Mouse (Mus musculus): ENCODE data around the gene Cenph. TPM values are rescaled to one million over a fixed set of nuclear protein-coding genes. Genes with fewer than 3 reads are reported as not detected.

Gene Cenph
- polyA plus RNA-seq, 1 experiment from 2014 or later: 16.7 TPM

GRCm38 (mm10) chr13:100787316-100788010 is 11.8 kb upstream of the Cenph start:
- 77% methylated on average over 6 of the region's 6 CpGs for WGBS
- Histone ChIP-seq H3K9ac (ENCODE audit: low read length) (no peak overlapping the region), H3K4me2 (ENCODE audit: low read depth, low read length) (no peak overlapping the region), H3K36me3 (ENCODE audit: control insufficient read depth, insufficient read depth) (peaks cover 4% of the 10 kb centered on the region; the same call in 1 of the 2 replicates), H3K4me3 (ENCODE audit: low read length) (no peak overlapping the region), H3K27me3 (ENCODE audit: control insufficient read depth, insufficient read depth, low read length) (no peaks in the 10 kb centered on the region), H3K4me1 (ENCODE audit: control insufficient read depth, insufficient read depth, low read length) (peaks cover 24% of the 10 kb centered on the region), H3K27ac (ENCODE audit: low read length) (no peak overlapping the region), H3K9me3 (replicated peaks; ENCODE audit: control insufficient read depth, low read length) (no peaks in the 10 kb centered on the region)
- ATAC-seq (replicated peaks; ENCODE audit: extremely low read depth, insufficient read depth, low FRiP score): no peak

- peak within 1 kb of the TSS; percentile 91 for H3K9ac ChIP-seq (ENCODE audit: low read length)
- peak within 1 kb of the TSS; percentile 95 for H3K4me3 ChIP-seq (ENCODE audit: low read length)
- H3K27me3 ChIP-seq (ENCODE audit: control insufficient read depth, insufficient read depth, low read length): no peaks in the 10 kb centered on the region
- ATAC-seq (replicated peaks; ENCODE audit: extremely low read depth, insufficient read depth, low FRiP score): peak; percentile 98
- peaks cover 7% of the 10 kb centered on the region for H3K36me3 ChIP-seq (ENCODE audit: control insufficient read depth, insufficient read depth)
- under 1% methylated on average over 35 of the region's 35 CpGs for WGBS
- peak within 1 kb of the TSS; percentile 94 for H3K4me2 ChIP-seq (ENCODE audit: low read depth, low read length)
- H3K4me1 ChIP-seq (ENCODE audit: control insufficient read depth, insufficient read depth, low read length): peaks cover 24% of the 10 kb centered on the region
- no peaks in the 10 kb centered on the region for H3K9me3 ChIP-seq (replicated peaks; ENCODE audit: control insufficient read depth, low read length)
- H3K27ac ChIP-seq (ENCODE audit: low read length): peak within 1 kb of the TSS; percentile 75
Measured at GRCm38 (mm10) chr13:100786414-100786867, 10.7 kb upstream of the Cenph start, which contains the start of gene Ccnb1. Gene Ccnb1, minus strand, starts transcription at chr13:100786570.

GRCm38 (mm10) chr13:100785806-100786413 is 10.2 kb upstream of the Cenph start:
- Histone ChIP-seq H3K36me3 (ENCODE audit: control insufficient read depth, insufficient read depth) (peaks cover 11% of the 10 kb centered on the region), H3K4me3 (ENCODE audit: low read length) (peak overlapping the region; percentile 95), H3K27ac (ENCODE audit: low read length) (peak overlapping the region; percentile 75), H3K27me3 (ENCODE audit: control insufficient read depth, insufficient read depth, low read length) (no peaks in the 10 kb centered on the region), H3K9ac (ENCODE audit: low read length) (peak overlapping the region; percentile 91), H3K9me3 (replicated peaks; ENCODE audit: control insufficient read depth, low read length) (no peaks in the 10 kb centered on the region), H3K4me1 (ENCODE audit: control insufficient read depth, insufficient read depth, low read length) (peaks cover 24% of the 10 kb centered on the region), H3K4me2 (ENCODE audit: low read depth, low read length) (peak overlapping the region; percentile 94)
- under 1% methylated on average over 30 of the region's 30 CpGs for WGBS
- ATAC-seq (replicated peaks; ENCODE audit: extremely low read depth, insufficient read depth, low FRiP score): no peak; the same call in 1 of the 2 replicates

- no peaks in the 10 kb centered on the region for H3K27me3 ChIP-seq (ENCODE audit: control insufficient read depth, insufficient read depth, low read length)
- peaks cover 10% of the 10 kb centered on the region for H3K36me3 ChIP-seq (ENCODE audit: control insufficient read depth, insufficient read depth)
- no peak overlapping the region for H3K9ac ChIP-seq (ENCODE audit: low read length)
- no peak overlapping the region for H3K4me2 ChIP-seq (ENCODE audit: low read depth, low read length)
- H3K9me3 ChIP-seq (replicated peaks; ENCODE audit: control insufficient read depth, low read length): no peaks in the 10 kb centered on the region
- no peak overlapping the region for H3K4me3 ChIP-seq (ENCODE audit: low read length)
- no peak overlapping the region for H3K27ac ChIP-seq (ENCODE audit: low read length)
- no peak for ATAC-seq (replicated peaks; ENCODE audit: extremely low read depth, insufficient read depth, low FRiP score)
- peaks cover 13% of the 10 kb centered on the region for H3K4me1 ChIP-seq (ENCODE audit: control insufficient read depth, insufficient read depth, low read length)
- 51% methylated on average over 3 of the region's 3 CpGs for WGBS
Measured at GRCm38 (mm10) chr13:100777491-100777890, 1.8 kb upstream of the Cenph start.

- no peak for ATAC-seq (replicated peaks; ENCODE audit: extremely low read depth, insufficient read depth, low FRiP score)
- H3K4me3 ChIP-seq (ENCODE audit: low read length): no peak overlapping the region
- no peak overlapping the region for H3K27ac ChIP-seq (ENCODE audit: low read length)
- H3K4me1 ChIP-seq (ENCODE audit: control insufficient read depth, insufficient read depth, low read length): peaks cover 13% of the 10 kb centered on the region
- no peaks in the 10 kb centered on the region for H3K27me3 ChIP-seq (ENCODE audit: control insufficient read depth, insufficient read depth, low read length)
- peaks cover 8% of the 10 kb centered on the region for H3K36me3 ChIP-seq (ENCODE audit: control insufficient read depth, insufficient read depth)
- H3K4me2 ChIP-seq (ENCODE audit: low read depth, low read length): no peak overlapping the region
- WGBS: 55% methylated on average over 6 of the region's 6 CpGs
- no peaks in the 10 kb centered on the region for H3K9me3 ChIP-seq (replicated peaks; ENCODE audit: control insufficient read depth, low read length)
- no peak overlapping the region for H3K9ac ChIP-seq (ENCODE audit: low read length)
Measured at GRCm38 (mm10) chr13:100776710-100777109, 1.0 kb upstream of the Cenph start.

- Histone ChIP-seq H3K4me1 (ENCODE audit: control insufficient read depth, insufficient read depth, low read length) (peaks cover 13% of the 10 kb centered on the region), H3K36me3 (ENCODE audit: control insufficient read depth, insufficient read depth) (peaks cover 5% of the 10 kb centered on the region), H3K27me3 (ENCODE audit: control insufficient read depth, insufficient read depth, low read length) (no peaks in the 10 kb centered on the region), H3K27ac (ENCODE audit: low read length) (peak overlapping the region; percentile 19; the same call in 1 of the 2 replicates), H3K9ac (ENCODE audit: low read length) (peak overlapping the region; percentile 84), H3K4me3 (ENCODE audit: low read length) (peak overlapping the region; percentile 96), H3K4me2 (ENCODE audit: low read depth, low read length) (peak overlapping the region; percentile 91), H3K9me3 (replicated peaks; ENCODE audit: control insufficient read depth, low read length) (no peaks in the 10 kb centered on the region)
- 13% methylated on average over 8 of the region's 8 CpGs for WGBS
- ATAC-seq (replicated peaks; ENCODE audit: extremely low read depth, insufficient read depth, low FRiP score): 0 out of 2 replicates have a peak, but pooled peaks have one; percentile 2
Measured at GRCm38 (mm10) chr13:100776056-100776419, 339 bp upstream of the Cenph start.

- peak overlapping the region; percentile 84 for H3K9ac ChIP-seq (ENCODE audit: low read length)
- no peak for ATAC-seq (replicated peaks; ENCODE audit: extremely low read depth, insufficient read depth, low FRiP score)
Measured at GRCm38 (mm10) chr13:100774704-100775103, 995 bp downstream of the Cenph start.

GRCm38 (mm10) chr13:100755329-100755728 is 20.4 kb downstream of the Cenph start:
- Histone ChIP-seq H3K27me3 (ENCODE audit: control insufficient read depth, insufficient read depth, low read length) (no peaks in the 10 kb centered on the region), H3K4me1 (ENCODE audit: control insufficient read depth, insufficient read depth, low read length) (0 out of 2 replicates have a peak, but pooled peaks cover 2% of the 10 kb centered on the region), H3K27ac (ENCODE audit: low read length) (no peak overlapping the region), H3K9me3 (replicated peaks; ENCODE audit: control insufficient read depth, low read length) (peaks cover 3% of the 10 kb centered on the region; the same call in 1 of the 2 replicates), H3K36me3 (ENCODE audit: control insufficient read depth, insufficient read depth) (peaks cover 5% of the 10 kb centered on the region; the same call in 1 of the 2 replicates), H3K4me3 (ENCODE audit: low read length) (no peak overlapping the region), H3K9ac (ENCODE audit: low read length) (no peak overlapping the region), H3K4me2 (ENCODE audit: low read depth, low read length) (no peak overlapping the region)
- 43% methylated on average over 2 of the region's 2 CpGs for WGBS
- ATAC-seq (replicated peaks; ENCODE audit: extremely low read depth, insufficient read depth, low FRiP score): 0 out of 2 replicates have a peak, but pooled peaks have one; percentile 37

More at GRCm38 (mm10) chr13:100774704-100775103, 995 bp downstream of the Cenph start:
- Histone ChIP-seq H3K4me1 (ENCODE audit: control insufficient read depth, insufficient read depth, low read length) (peaks cover 13% of the 10 kb centered on the region), H3K4me3 (ENCODE audit: low read length) (peak overlapping the region; percentile 96), H3K27me3 (ENCODE audit: control insufficient read depth, insufficient read depth, low read length) (no peaks in the 10 kb centered on the region), H3K27ac (ENCODE audit: low read length) (no peak overlapping the region), H3K36me3 (ENCODE audit: control insufficient read depth, insufficient read depth) (peaks cover 11% of the 10 kb centered on the region), H3K9me3 (replicated peaks; ENCODE audit: control insufficient read depth, low read length) (no peaks in the 10 kb centered on the region), H3K4me2 (ENCODE audit: low read depth, low read length) (peak overlapping the region; percentile 91)

- Histone ChIP-seq H3K4me2 (ENCODE audit: low read depth, low read length) (no peak overlapping the region), H3K4me3 (ENCODE audit: low read length) (no peak overlapping the region), H3K4me1 (ENCODE audit: control insufficient read depth, insufficient read depth, low read length) (0 out of 2 replicates have a peak, but pooled peaks cover 2% of the 10 kb centered on the region), H3K27me3 (ENCODE audit: control insufficient read depth, insufficient read depth, low read length) (no peaks in the 10 kb centered on the region), H3K9me3 (replicated peaks; ENCODE audit: control insufficient read depth, low read length) (peaks cover 3% of the 10 kb centered on the region; the same call in 1 of the 2 replicates), H3K27ac (ENCODE audit: low read length) (no peak overlapping the region), H3K9ac (ENCODE audit: low read length) (no peak overlapping the region), H3K36me3 (ENCODE audit: control insufficient read depth, insufficient read depth) (no peaks in the 10 kb centered on the region)
- no peak for ATAC-seq (replicated peaks; ENCODE audit: extremely low read depth, insufficient read depth, low FRiP score)
- 59% methylated on average over 4 of the region's 4 CpGs for WGBS
Measured at GRCm38 (mm10) chr13:100754186-100754585, 21.5 kb downstream of the Cenph start.
